Mouse (Mus musculus) embryonic fibroblast, embryonic 13.5 days (primary cell): ENCODE results near the gene Nxpe5. TPM values are rescaled to one million over a fixed set of nuclear protein-coding genes. Genes with fewer than 3 reads are reported as not detected.
A peak's percentile ranks its signal among the peaks of the same experiment; 100 is the strongest.

Source experiments
- H3K27ac ChIP-seq: 2 replicates; pipeline ENCODE4 v1.5.1; 2012; ENCODE audit warnings: low read length, control low read depth, inconsistent platforms; ENCODE audit not compliant: insufficient read depth
- H3K4me1 ChIP-seq: 2 replicates; pipeline ENCODE4 v1.6.1; 2011; ENCODE audit warnings: low read length; ENCODE audit not compliant: control insufficient read depth, insufficient read depth
- H3K4me3 ChIP-seq: 2 replicates; pipeline ENCODE4 v1.5.1; 2011; ENCODE audit warnings: mild to moderate bottlenecking, control low read depth, low read length; ENCODE audit not compliant: insufficient read depth
- CTCF ChIP-seq: IDR thresholded peaks from 2 replicates; pipeline ENCODE4 v1.5.1; 2011; ENCODE audit warnings: mild to moderate bottlenecking, control low read depth, low read length, moderate library complexity, borderline replicate concordance; ENCODE audit not compliant: insufficient read depth
- POLR2A ChIP-seq: IDR thresholded peaks from 2 replicates; pipeline ENCODE4 v1.6.1; 2011; ENCODE audit warnings: low read depth, mild to moderate bottlenecking, control low read depth, low read length, moderate library complexity
- polyA plus RNA-seq: library from polyadenylated mRNA; stranded (reverse); fragments of >200 nt; gene quantifications from 2 replicates; pipeline ENCODE4 v1.2.4, GENCODE M21; 2011; ENCODE audit warnings: low read depth; ENCODE audit not compliant: missing spikeins, insufficient read length

Nxpe5 gene
- polyA plus RNA-seq, 1 experiment, result 0.32 TPM

- TF ChIP-seq CTCF (no peak), POLR2A (peak; percentile 76)
- H3K27ac ChIP-seq, result peak within 1 kb of the TSS; percentile 88
- 0 out of 2 replicates have a peak, but pooled peaks cover 2% of the 10 kb centered on the region for H3K4me1 ChIP-seq
- H3K4me3 ChIP-seq, result peak within 1 kb of the TSS; percentile 28
Observed at GRCm38 (mm10) chr5:138272409-138272923, 46.8 kb downstream of the Nxpe5 start, which contains the start of gene Gal3st4. Gene Gal3st4 (minus strand): TSS chr5:138272840.

- no peak overlapping the region for H3K4me3 ChIP-seq
- no peak for TF ChIP-seq POLR2A
- no peak for TF ChIP-seq CTCF
- no peak overlapping the region for H3K27ac ChIP-seq
- peaks cover 2% of the 10 kb centered on the region; the same call in 1 of the 2 replicates for H3K4me1 ChIP-seq
Observed at GRCm38 (mm10) chr5:138274186-138274585, 48.5 kb downstream of the Nxpe5 start.

GRCm38 (mm10) chr5:138275216-138276050 is 49.7 kb downstream of the Nxpe5 start:
- TF ChIP-seq POLR2A, result no peak
- no peak for TF ChIP-seq CTCF
- Histone ChIP-seq H3K4me1 (peaks cover 2% of the 10 kb centered on the region; the same call in 1 of the 2 replicates), H3K4me3 (no peak overlapping the region), H3K27ac (no peak overlapping the region)

GRCm38 (mm10) chr5:138277994-138278393 is 52.3 kb downstream of the Nxpe5 start:
- Histone ChIP-seq H3K4me1 (no peaks in the 10 kb centered on the region; the same call in 1 of the 2 replicates), H3K27ac (no peak overlapping the region), H3K4me3 (no peak overlapping the region)
- TF ChIP-seq POLR2A (no peak), CTCF (no peak)

- no peaks in the 10 kb centered on the region; the same call in 1 of the 2 replicates for H3K4me1 ChIP-seq
- TF ChIP-seq POLR2A (peak; percentile 81), CTCF (no peak)
- H3K4me3 ChIP-seq, result peak within 1 kb of the TSS; percentile 70
- no peak within 1 kb of the TSS for H3K27ac ChIP-seq
Observed at GRCm38 (mm10) chr5:138279585-138280424, 54.1 kb downstream of the Nxpe5 start, which contains the start of the genes Gm43720, Gpc2 and Stag3. Gene Gm43720 (minus strand): TSS chr5:138279958. Gene Gpc2 (minus strand): TSS chr5:138280005. Gene Stag3 (plus strand): TSS chr5:138280240.

- TF ChIP-seq POLR2A (no peak), CTCF (no peak)
- H3K4me3 ChIP-seq, result no peak overlapping the region
- no peak overlapping the region for H3K27ac ChIP-seq
- no peaks in the 10 kb centered on the region; the same call in 1 of the 2 replicates for H3K4me1 ChIP-seq
Observed at GRCm38 (mm10) chr5:138280425-138280768, 54.7 kb downstream of the Nxpe5 start.

GRCm38 (mm10) chr5:138280829-138281228 is 55.1 kb downstream of the Nxpe5 start:
- TF ChIP-seq CTCF (no peak), POLR2A (no peak)
- Histone ChIP-seq H3K4me3 (no peak overlapping the region), H3K4me1 (no peaks in the 10 kb centered on the region; the same call in 1 of the 2 replicates), H3K27ac (no peak overlapping the region)

- Histone ChIP-seq H3K4me3 (no peak overlapping the region), H3K4me1 (no peaks in the 10 kb centered on the region; the same call in 1 of the 2 replicates), H3K27ac (no peak overlapping the region)
- no peak for TF ChIP-seq POLR2A
- TF ChIP-seq CTCF, result no peak
Observed at GRCm38 (mm10) chr5:138281798-138282197, 56.1 kb downstream of the Nxpe5 start.

GRCm38 (mm10) chr5:138283540-138283939 is 57.8 kb downstream of the Nxpe5 start:
- Histone ChIP-seq H3K4me3 (no peak overlapping the region), H3K27ac (no peak overlapping the region), H3K4me1 (no peaks in the 10 kb centered on the region; the same call in 1 of the 2 replicates)
- TF ChIP-seq POLR2A (no peak), CTCF (no peak)
